Mouse (Mus musculus) embryonic facial prominence, embryonic 12.5 days (tissue): ENCODE measurements at regions not wholly inside any gene's neighbourhood (a gene's known extent, or its start where the extent isn't known, plus 50 kb on each side); places are given as distances from the start of the nearest gene placed in this dataset.

Experiments used
- ATAC-seq: fragments of 200-750 bp; cut with Nextera tagmentation; 2 replicates; pipeline ENCODE4 v1.8.0; 2017; ENCODE audit not compliant: insufficient number of reproducible peaks, insufficient read depth, low FRiP score, low TSS enrichment
- H3K27ac ChIP-seq: fragments of 300-500 bp; sonication (generic); 2 replicates; pipeline ENCODE4 v1.5.1; 2016; ENCODE audit warnings: mild to moderate bottlenecking
- H3K27me3 ChIP-seq: fragments of 300-500 bp; sonication (generic); 2 replicates; pipeline ENCODE4 v1.6.1; 2016; ENCODE audit warnings: mild to moderate bottlenecking, moderate library complexity
- H3K36me3 ChIP-seq: fragments of 300-500 bp; sonication (generic); 2 replicates; pipeline ENCODE4 v1.6.1; 2016; ENCODE audit warnings: mild to moderate bottlenecking
- H3K4me1 ChIP-seq: fragments of 300-500 bp; sonication (generic); 2 replicates; pipeline ENCODE4 v1.6.1; 2016
- H3K4me2 ChIP-seq: fragments of 300-500 bp; sonication (generic); replicated peaks from 2 replicates; pipeline ENCODE4 v1.6.1; 2016; ENCODE audit warnings: mild to moderate bottlenecking, moderate library complexity
- H3K4me3 ChIP-seq: fragments of 300-500 bp; sonication (generic); 2 replicates; pipeline ENCODE4 v1.5.1; 2016; ENCODE audit warnings: mild to moderate bottlenecking
- H3K9ac ChIP-seq: fragments of 300-500 bp; sonication (generic); 2 replicates; pipeline ENCODE4 v1.6.1; 2016; ENCODE audit warnings: mild to moderate bottlenecking, moderate library complexity
- H3K9me3 ChIP-seq: fragments of 300-500 bp; sonication (generic); 2 replicates; pipeline ENCODE4 v1.6.1; 2016; ENCODE audit warnings: mild to moderate bottlenecking, moderate library complexity
- WGBS: fragments of 180-500 bp; shearing (Covaris S2); methylation state at CpG from one replicate; pipeline ENCODE4 v1.1.7; 2016; 5-methylcytosine and 5-hydroxymethylcytosine counted together

- Histone ChIP-seq H3K4me2 (no peak overlapping the region), H3K4me1 (peaks cover 5% of the 10 kb centered on the region; the same call in 1 of the 2 replicates), H3K4me3 (no peak overlapping the region), H3K27me3 (no peaks in the 10 kb centered on the region), H3K36me3 (no peaks in the 10 kb centered on the region), H3K27ac (no peak overlapping the region), H3K9me3 (no peaks in the 10 kb centered on the region), H3K9ac (no peak overlapping the region)
- whole genome bisulfite sequencing, result 74% methylated on average over 1 of the region's 1 CpGs
- ATAC-seq, result no peak
Measured at GRCm38 (mm10) chr4:12766763-12767162, 594.9 kb upstream of the Fam92a start.

GRCm38 (mm10) chr4:12750817-12751216 is 579.0 kb upstream of the Fam92a start:
- Histone ChIP-seq H3K4me3 (no peak overlapping the region), H3K27ac (no peak overlapping the region), H3K9ac (no peak overlapping the region), H3K36me3 (no peaks in the 10 kb centered on the region), H3K4me2 (no peak overlapping the region), H3K9me3 (no peaks in the 10 kb centered on the region), H3K4me1 (no peaks in the 10 kb centered on the region), H3K27me3 (no peaks in the 10 kb centered on the region)
- 78% methylated on average over 2 of the region's 2 CpGs for WGBS
- no peak for ATAC-seq

- ATAC-seq, result no peak
- 79% methylated on average over 1 of the region's 1 CpGs for WGBS
Measured at GRCm38 (mm10) chr4:12749874-12750273, 578.1 kb upstream of the Fam92a start.

GRCm38 (mm10) chr4:12743714-12744327 is 572.0 kb upstream of the Fam92a start:
- ATAC-seq, result no peak
- H3K27me3 ChIP-seq, result no peaks in the 10 kb centered on the region
- no peak overlapping the region for H3K4me2 ChIP-seq
- no peaks in the 10 kb centered on the region for H3K9me3 ChIP-seq
- H3K4me1 ChIP-seq, result no peaks in the 10 kb centered on the region
- H3K27ac ChIP-seq, result no peak overlapping the region
- WGBS, result 63% methylated on average over 5 of the region's 5 CpGs
- no peak overlapping the region for H3K9ac ChIP-seq
- no peaks in the 10 kb centered on the region for H3K36me3 ChIP-seq
- no peak overlapping the region for H3K4me3 ChIP-seq

More at GRCm38 (mm10) chr4:12749874-12750273, 578.1 kb upstream of the Fam92a start:
- H3K4me3 ChIP-seq, result no peak overlapping the region
- no peaks in the 10 kb centered on the region for H3K4me1 ChIP-seq
- H3K36me3 ChIP-seq, result no peaks in the 10 kb centered on the region
- H3K4me2 ChIP-seq, result no peak overlapping the region
- H3K9me3 ChIP-seq, result no peaks in the 10 kb centered on the region
- no peak overlapping the region for H3K9ac ChIP-seq
- H3K27me3 ChIP-seq, result no peaks in the 10 kb centered on the region
- H3K27ac ChIP-seq, result no peak overlapping the region

- Histone ChIP-seq H3K4me1 (no peaks in the 10 kb centered on the region), H3K27me3 (no peaks in the 10 kb centered on the region), H3K27ac (no peak overlapping the region), H3K9me3 (no peaks in the 10 kb centered on the region), H3K9ac (no peak overlapping the region), H3K36me3 (no peaks in the 10 kb centered on the region), H3K4me3 (no peak overlapping the region), H3K4me2 (no peak overlapping the region)
- WGBS, result 75% methylated on average over 3 of the region's 3 CpGs
- no peak for ATAC-seq
Measured at GRCm38 (mm10) chr4:12736411-12736810, 564.6 kb upstream of the Fam92a start.

GRCm38 (mm10) chr4:12700189-12700588 is 528.4 kb upstream of the Fam92a start:
- H3K27ac ChIP-seq, result no peak overlapping the region
- H3K27me3 ChIP-seq, result no peaks in the 10 kb centered on the region

GRCm38 (mm10) chr4:12677814-12678213 is 506.0 kb upstream of the Fam92a start:
- Histone ChIP-seq H3K27me3 (no peaks in the 10 kb centered on the region), H3K9ac (no peak overlapping the region), H3K4me1 (peaks cover 7% of the 10 kb centered on the region; the same call in 1 of the 2 replicates), H3K9me3 (no peaks in the 10 kb centered on the region), H3K36me3 (no peaks in the 10 kb centered on the region), H3K4me3 (no peak overlapping the region), H3K27ac (no peak overlapping the region; the same call in 1 of the 2 replicates), H3K4me2 (no peak overlapping the region)
- no peak for ATAC-seq
- 47% methylated on average over 3 of the region's 3 CpGs for WGBS

More at GRCm38 (mm10) chr4:12700189-12700588, 528.4 kb upstream of the Fam92a start:
- 84% methylated on average over 1 of the region's 1 CpGs for WGBS
- Histone ChIP-seq H3K9ac (no peak overlapping the region), H3K4me3 (no peak overlapping the region), H3K36me3 (no peaks in the 10 kb centered on the region), H3K9me3 (no peaks in the 10 kb centered on the region), H3K4me2 (no peak overlapping the region), H3K4me1 (no peaks in the 10 kb centered on the region)
- no peak for ATAC-seq

GRCm38 (mm10) chr4:12671399-12671798 is 499.6 kb upstream of the Fam92a start:
- H3K4me3 ChIP-seq, result no peak overlapping the region
- WGBS, result 58% methylated on average over 7 of the region's 7 CpGs
- H3K4me1 ChIP-seq, result no peaks in the 10 kb centered on the region
- no peaks in the 10 kb centered on the region for H3K27me3 ChIP-seq
- no peak overlapping the region for H3K27ac ChIP-seq
- no peak overlapping the region for H3K4me2 ChIP-seq
- H3K9ac ChIP-seq, result no peak overlapping the region
- no peaks in the 10 kb centered on the region for H3K9me3 ChIP-seq
- no peak for ATAC-seq
- H3K36me3 ChIP-seq, result no peaks in the 10 kb centered on the region

- Histone ChIP-seq H3K9me3 (no peaks in the 10 kb centered on the region), H3K27me3 (no peaks in the 10 kb centered on the region), H3K4me2 (no peak overlapping the region), H3K36me3 (no peaks in the 10 kb centered on the region), H3K4me3 (no peak overlapping the region), H3K9ac (no peak overlapping the region), H3K4me1 (no peaks in the 10 kb centered on the region), H3K27ac (no peak overlapping the region)
- 34% methylated on average over 2 of the region's 2 CpGs for WGBS
- ATAC-seq, result no peak
Measured at GRCm38 (mm10) chr4:12663176-12663575, 491.4 kb upstream of the Fam92a start.

GRCm38 (mm10) chr4:12662683-12663082 is 490.9 kb upstream of the Fam92a start:
- no peak overlapping the region for H3K4me3 ChIP-seq
- no peak for ATAC-seq
- H3K4me1 ChIP-seq, result no peaks in the 10 kb centered on the region
- H3K27me3 ChIP-seq, result no peaks in the 10 kb centered on the region
- 47% methylated on average over 1 of the region's 1 CpGs for WGBS
- H3K36me3 ChIP-seq, result no peaks in the 10 kb centered on the region
- no peak overlapping the region for H3K27ac ChIP-seq
- H3K4me2 ChIP-seq, result no peak overlapping the region
- no peaks in the 10 kb centered on the region for H3K9me3 ChIP-seq
- H3K9ac ChIP-seq, result no peak overlapping the region

GRCm38 (mm10) chr4:12659084-12659483 is 487.3 kb upstream of the Fam92a start:
- Histone ChIP-seq H3K9me3 (no peaks in the 10 kb centered on the region), H3K27ac (no peak overlapping the region), H3K4me1 (0 out of 2 replicates have a peak, but pooled peaks cover 3% of the 10 kb centered on the region), H3K9ac (no peak overlapping the region), H3K4me3 (no peak overlapping the region), H3K4me2 (no peak overlapping the region), H3K27me3 (no peaks in the 10 kb centered on the region), H3K36me3 (no peaks in the 10 kb centered on the region)
- no peak for ATAC-seq
- 76% methylated on average over 1 of the region's 1 CpGs for WGBS

- no peak for ATAC-seq
- no peaks in the 10 kb centered on the region for H3K36me3 ChIP-seq
- 25% methylated on average over 6 of the region's 6 CpGs for WGBS
Measured at GRCm38 (mm10) chr4:12658594-12658993, 486.8 kb upstream of the Fam92a start.

More at GRCm38 (mm10) chr4:12658594-12658993, 486.8 kb upstream of the Fam92a start:
- Histone ChIP-seq H3K4me2 (no peak overlapping the region), H3K9ac (no peak overlapping the region), H3K9me3 (no peaks in the 10 kb centered on the region), H3K4me3 (no peak overlapping the region), H3K27me3 (no peaks in the 10 kb centered on the region), H3K4me1 (0 out of 2 replicates have a peak, but pooled peaks cover 3% of the 10 kb centered on the region), H3K27ac (no peak overlapping the region)
